Mouse (Mus musculus) left cerebral cortex, adult 18-20 months (tissue): ENCODE measurements around the gene Zfp786. TPM values are rescaled to one million over a fixed set of nuclear protein-coding genes. Genes with fewer than 3 reads are reported as not detected.

ENCODE experiments used
- DNase-seq, 2 experiments: peaks; one replicate each; pipeline ENCODE4 v3.0.0; 2021 to 2022; ENCODE audit warnings: low spot score in 2 of 2, mixed read lengths in 1 of 2
- total RNA-seq, 2 experiments: library from RNA; stranded (reverse); gene quantifications; 2 replicates each; pipeline ENCODE4 v1.2.3; 2021

The Zfp786 gene
- total RNA-seq, 2 experiments from 2014 or later, result 5.2 to 6.2 TPM

DNA sequence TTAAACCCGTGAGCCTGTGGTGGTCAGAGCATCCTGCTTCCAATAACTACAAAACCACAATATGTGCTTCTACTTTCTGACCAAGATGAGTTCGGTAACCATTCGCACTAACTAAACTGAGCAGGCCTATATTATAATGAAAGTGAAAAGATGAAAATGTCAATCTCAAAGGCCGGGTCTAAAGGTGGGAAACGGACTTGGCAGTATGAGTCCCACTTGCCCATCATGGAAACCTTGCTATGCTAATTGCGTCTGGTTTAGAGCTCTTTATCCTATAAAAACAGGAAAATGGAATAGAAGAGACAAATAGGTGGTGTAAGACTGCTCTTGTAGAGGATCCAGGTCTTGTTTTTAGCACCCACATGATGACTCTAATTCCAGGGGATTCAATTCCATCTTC lies 8.9 kb downstream of the Zfp786 start:
- DNase-seq, result no peak

- no peak for DNase-seq
Measured at GRCm38 (mm10) chr6:47821236-47821635, 9.4 kb downstream of the Zfp786 start.

DNA sequence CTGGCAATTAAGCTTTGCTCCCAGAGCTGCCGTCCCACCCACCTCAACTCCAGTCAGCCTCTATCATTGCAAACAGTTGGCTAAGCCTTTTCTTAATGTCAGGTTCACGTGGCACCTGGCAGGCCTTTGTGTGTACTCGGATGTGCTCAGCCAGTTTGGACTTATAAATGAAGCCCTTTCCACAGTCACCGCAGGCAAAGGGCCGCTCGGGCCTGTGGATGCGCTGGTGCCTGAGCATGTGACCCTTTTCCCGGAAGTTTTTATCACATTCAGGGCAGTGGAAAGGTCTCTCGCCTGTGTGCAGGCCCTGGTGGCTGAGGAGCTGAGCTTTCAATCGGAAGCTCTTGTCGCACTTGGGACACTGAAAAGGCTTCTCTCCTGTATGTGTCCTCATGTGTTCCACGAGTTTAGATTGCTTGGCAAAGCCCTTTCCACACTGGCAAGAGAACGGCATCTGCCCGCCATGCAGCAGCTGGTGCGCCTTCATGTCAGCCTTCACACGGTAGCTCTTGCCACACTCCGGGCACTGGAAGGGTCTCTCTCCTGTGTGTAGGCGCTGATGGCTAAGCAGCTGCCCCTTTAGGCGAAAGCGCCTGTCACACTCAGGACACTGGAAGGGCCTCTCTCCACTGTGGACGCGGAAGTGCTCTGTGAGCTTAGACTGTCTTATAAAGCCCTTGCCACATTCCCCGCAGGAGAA lies 10.9 kb downstream of the Zfp786 start:
- no peak for DNase-seq

GRCm38 (mm10) chr6:47818721-47819120 lies 11.9 kb downstream of the Zfp786 start:
- no peak for DNase-seq

- DNase-seq, result no peak
Measured at GRCm38 (mm10) chr6:47816151-47816550, 14.5 kb downstream of the Zfp786 start.

- DNase-seq, result peak; percentile 98 to 99
Measured at GRCm38 (mm10) chr6:47813257-47813878, 17.3 kb downstream of the Zfp786 start, which contains the start of gene Pdia4. TSS of gene Pdia4 (minus strand) at chr6:47813430.

DNA sequence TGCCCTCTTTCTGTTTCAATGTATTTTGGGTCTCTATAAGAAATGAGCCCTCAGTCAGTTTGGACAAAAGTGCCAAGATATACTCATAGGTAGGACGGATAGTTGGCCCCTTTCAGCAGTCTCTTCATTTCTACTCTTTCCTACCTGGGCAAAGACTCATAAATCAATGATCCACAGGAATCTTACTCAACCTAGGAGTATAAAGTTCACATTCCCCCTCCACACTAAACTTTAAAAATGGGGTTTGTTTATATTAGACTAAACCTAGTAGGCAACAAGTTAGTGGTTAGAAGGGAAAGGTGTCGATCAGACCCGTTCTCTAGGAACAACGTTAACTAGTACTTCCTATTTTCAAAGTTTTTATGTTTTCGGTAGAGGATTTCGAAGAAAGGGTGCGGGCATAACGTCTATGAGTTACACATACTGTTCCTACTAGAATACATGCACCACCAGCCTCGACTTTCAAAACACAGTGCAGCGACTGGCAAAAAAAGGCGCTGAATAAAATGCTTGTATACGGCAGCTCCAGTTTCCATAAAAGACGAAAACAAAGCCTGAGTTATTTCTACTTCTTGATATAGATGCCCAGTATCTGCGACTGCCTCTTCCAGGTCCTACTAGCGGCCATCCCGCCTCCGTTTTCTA lies 18.3 kb downstream of the Zfp786 start:
- no peak for DNase-seq

DNA sequence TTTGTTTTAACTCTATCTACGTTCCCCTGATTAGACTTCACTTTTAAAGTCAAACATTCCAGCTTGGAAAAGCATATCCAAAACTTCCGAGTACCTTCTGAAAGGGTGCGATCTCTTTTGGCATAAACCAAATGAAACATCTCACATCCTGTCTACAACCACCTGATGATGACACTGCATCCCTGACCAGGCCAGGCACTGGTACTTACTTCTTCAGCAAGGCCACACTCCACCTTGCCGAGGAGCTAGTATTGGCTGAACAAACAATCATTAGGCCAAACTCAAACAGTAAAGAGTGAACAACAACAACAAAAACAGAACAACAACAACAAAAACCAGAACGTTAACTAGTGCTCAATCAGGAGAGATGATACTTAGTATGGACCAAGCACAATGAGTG lies 19.3 kb downstream of the Zfp786 start:
- DNase-seq, result no peak

DNA sequence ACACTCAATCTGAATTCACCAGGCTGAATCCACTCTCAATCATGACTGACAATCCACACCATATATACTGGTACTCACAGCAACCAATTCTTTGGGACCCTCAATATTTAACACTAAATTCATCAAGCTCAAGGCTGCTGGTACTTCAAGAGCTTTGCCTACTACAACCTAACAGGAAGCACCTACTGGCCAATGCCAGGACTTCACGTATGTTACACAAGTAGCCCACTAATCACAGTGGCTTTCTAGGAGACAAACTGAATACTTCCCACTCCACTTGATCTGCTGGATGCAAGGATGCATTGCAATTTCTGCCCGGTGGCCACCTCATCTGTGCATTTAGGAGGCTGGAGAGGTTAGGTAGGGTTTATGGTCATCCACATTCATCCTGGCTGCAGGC lies 20.5 kb downstream of the Zfp786 start:
- no peak for DNase-seq

- no peak for DNase-seq
Measured at GRCm38 (mm10) chr6:47809053-47809452, 21.6 kb downstream of the Zfp786 start.

- no peak for DNase-seq
Measured at GRCm38 (mm10) chr6:47808545-47808944, 22.1 kb downstream of the Zfp786 start.

- DNase-seq, result no peak
Measured at GRCm38 (mm10) chr6:47807419-47807818, 23.2 kb downstream of the Zfp786 start.

DNA sequence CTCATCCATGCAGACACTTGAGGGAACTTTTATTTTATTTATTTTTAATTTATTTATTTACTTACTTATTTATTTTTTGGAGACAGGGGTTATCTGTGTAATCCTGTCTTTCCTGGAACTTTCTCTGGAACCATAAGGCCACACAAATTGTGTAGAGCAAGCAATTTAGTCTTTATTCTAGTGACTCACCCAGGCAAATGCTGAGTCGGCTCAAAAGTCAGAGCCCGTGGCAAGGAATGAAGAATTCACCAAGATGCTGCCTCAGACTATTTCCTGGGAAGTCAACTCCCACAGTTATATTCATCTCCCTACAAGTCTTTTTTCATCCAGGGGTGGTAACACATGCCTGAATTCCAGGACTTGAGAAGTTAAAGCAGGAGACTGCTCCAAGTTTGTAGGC lies 25.1 kb downstream of the Zfp786 start:
- DNase-seq, result no peak

DNA sequence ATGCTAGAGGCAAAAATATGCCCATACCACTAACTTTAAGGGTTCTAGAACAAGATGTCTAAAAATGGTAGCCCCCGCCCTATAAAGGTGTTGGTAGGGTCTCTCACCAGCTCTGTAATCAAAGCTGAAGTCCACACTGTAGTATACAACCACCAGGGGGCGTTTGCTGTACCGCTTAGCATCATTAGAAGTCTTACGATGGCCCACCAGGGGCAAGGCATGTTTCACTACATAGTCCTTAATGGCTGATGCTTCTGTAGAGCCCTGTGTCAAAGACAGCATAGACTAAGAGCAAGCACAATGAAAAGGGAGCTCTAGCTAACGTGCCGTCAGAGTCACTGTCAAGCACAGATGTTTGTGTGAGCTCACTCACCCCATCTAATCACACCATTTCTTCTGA lies 31.6 kb downstream of the Zfp786 start:
- peak in 1 of 2 experiments; percentile 46 for DNase-seq

GRCm38 (mm10) chr6:47794106-47794830 lies 36.4 kb downstream of the Zfp786 start:
- peak; percentile 24 to 25 for DNase-seq

DNA sequence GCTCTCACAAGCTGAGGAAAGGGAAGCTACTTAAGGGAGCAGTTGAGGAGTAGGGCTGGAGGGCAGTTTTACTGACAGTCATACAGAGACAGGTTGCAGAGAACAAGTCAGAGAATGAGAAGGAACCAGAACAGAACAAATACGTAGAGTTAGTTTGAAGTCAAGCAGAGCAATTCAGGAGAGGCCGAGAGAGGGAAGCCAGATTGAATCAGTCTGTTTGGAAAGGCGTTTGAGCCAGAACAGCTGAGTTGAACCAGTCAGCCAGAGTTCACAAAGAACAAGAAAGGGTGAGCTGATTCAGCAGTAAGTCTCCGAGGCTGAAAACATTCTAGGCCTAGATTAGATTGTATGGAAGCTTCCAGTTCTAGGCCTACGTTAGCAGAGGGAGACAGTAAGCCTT lies 37.4 kb downstream of the Zfp786 start:
- DNase-seq, result no peak

- no peak for DNase-seq
Measured at GRCm38 (mm10) chr6:47792533-47792932, 38.1 kb downstream of the Zfp786 start.

DNA sequence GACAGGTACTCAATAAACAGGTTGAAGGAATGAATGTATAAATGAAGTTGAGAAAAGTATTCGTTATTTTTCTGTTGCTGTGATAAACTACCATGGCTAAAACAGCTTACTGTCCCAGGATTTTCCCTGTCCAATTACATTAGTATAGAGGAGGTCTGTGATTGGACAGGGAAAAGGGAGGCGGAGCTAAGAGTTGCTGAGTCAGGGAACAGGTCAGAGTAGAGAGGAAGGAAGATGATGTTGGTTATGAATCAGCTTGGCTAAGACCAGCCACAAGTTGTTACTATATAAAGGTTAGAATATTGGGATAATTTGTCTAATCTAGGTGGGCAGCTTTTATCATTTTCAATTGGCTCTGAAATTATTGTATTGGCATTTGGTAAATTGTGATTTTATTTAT lies 39.9 kb downstream of the Zfp786 start:
- no peak for DNase-seq

DNA sequence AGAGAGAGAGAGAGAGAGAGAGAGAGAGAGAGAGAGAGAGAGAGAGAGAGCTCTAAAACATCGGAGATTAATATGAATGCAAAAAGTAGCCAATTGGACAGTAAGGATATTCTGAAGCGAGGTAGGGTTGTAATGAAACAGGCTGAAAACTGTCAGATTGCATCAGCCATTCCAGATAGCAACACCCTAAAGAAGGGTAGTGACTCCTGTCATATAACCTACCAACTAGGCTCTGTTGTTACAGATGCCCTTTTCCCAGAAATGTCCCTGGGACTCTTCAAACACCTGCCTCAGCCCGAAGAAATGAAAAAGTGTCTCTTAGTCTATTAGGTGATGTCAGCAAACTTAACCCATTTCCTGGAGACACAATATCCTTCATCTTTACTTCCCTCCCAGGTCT lies 41.8 kb downstream of the Zfp786 start:
- no peak for DNase-seq

DNA sequence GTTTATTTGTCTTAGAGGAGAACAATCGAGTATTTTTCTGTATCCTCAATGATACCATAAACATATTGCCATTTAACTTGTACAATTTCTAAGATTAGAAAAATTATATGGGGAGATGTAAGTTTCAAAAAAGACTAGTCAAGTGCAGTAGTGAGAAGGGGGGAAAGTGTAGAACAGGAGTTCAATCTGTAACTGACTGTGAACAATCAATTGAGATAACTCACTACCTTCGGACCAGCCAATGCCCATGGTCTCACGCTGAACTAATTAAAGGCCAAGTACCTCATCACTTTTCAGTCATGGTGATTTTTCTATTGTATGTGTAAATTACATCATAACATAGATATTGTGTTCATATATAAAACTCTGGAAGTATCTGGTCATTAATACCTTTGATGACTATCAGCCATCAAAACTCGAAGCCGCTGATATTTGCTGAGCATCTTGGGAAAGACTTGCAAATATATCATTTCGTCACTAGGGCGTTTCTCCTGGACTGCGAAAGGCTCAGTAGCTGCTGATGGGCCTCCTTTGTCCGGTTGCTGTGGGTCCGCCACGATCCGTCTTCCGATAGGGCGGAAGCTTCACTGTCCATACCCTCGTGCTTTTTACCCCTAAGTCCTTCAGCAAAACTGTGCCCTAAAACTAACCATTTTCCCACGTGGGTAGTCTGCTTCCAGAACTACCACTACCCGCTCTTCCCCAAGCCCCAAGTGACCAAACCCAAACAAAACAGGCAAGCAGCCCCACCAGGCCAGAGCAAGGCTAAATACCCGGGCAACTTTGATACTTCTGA lies 42.5 kb downstream of the Zfp786 start:
- DNase-seq, result peak; percentile 74 to 79
